In the genomic region with DNA sequence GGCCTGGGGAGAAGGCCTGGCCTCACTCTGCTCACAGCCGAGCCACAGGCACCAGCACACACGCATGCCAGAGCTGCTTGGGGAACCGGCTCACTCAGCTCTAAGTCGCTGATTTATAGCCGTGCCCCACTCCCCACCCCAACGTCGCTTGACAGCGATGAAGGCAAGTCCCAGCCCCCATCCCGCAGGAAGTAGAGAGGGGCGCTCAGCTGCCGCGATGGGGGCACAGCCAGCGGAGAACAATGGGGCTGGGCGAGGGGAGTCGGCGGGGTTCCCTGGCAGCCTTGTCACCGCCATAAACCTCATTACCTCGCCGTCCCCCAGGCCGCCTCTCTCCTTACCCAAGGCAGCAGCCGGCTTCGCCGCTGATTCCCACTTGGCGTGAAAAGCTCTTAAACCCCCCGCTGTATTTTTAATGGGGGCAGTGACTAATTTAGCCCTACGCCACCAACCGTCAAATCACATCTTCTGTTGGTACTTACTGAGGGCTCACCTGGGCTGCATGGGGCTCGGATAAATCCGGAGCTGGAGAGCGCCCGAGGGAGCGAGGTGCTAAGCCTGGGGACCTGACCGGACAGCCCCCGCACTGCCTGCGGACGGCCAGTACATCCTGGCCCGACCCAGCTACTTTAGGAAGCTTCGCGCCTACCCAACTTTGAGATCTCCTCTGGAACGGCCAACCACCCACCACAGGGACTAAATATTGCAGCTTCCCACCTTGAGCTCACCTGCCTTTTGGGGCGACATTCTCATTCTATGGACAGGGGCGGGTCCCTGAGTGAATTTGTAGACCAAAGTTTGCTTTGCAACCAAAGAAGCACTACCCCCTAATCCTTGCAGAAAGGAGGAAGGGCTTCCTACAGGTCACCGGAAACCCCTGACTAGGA, we compare ENCODE assay signal across 8 mouse cellular contexts.
DNase-seq lines count a peak whose midpoint lies in the region; ATAC-seq lines count a peak whose summit lies in the region.

No protein-coding gene starts in this region.

- WGBS in intestine, embryonic 14.5 days: 6% methylated on average over 41 of the region's 43 CpGs
- WGBS in neural tube, embryonic 12.5 days: under 1% methylated on average over 43 of the region's 43 CpGs

- DNase-seq in kidney, postnatal 4 days: peak; percentile 34 to 45
- no peak for DNase-seq in kidney, postnatal 25 days
- peak; percentile 56 for DNase-seq in embryo, embryonic 9.5 days (ENCODE audit: extremely low spot score)
- no peak for DNase-seq in intestine, embryonic 14.5 days (ENCODE audit: low spot score)
- DNase-seq in adrenal gland, postnatal 10 days: no peak
- no peak for DNase-seq in spleen, postnatal 10 days (ENCODE audit: low spot score in 2 of 2)
- DNase-seq in cerebellum, adult 11 months: no peak

- peak overlapping the region; percentile 7 for H3K4me3 ChIP-seq in intestine, embryonic 14.5 days (ENCODE audit: low read depth, low read length)
- H3K4me3 ChIP-seq in neural tube, embryonic 12.5 days: peak overlapping the region; percentile 20

- no peak overlapping the region for H3K27ac ChIP-seq in intestine, embryonic 14.5 days (ENCODE audit: low read depth)
- H3K27ac ChIP-seq in neural tube, embryonic 12.5 days: peak overlapping the region; percentile 70

- peaks cover 46% of the 10 kb centered on the region for H3K27me3 ChIP-seq in intestine, embryonic 14.5 days (replicated peaks; ENCODE audit: control insufficient read depth, insufficient read depth, low read length)
- H3K27me3 ChIP-seq in neural tube, embryonic 12.5 days (replicated peaks): peaks cover 13% of the 10 kb centered on the region

- no peak for ATAC-seq in intestine, embryonic 14.5 days (replicated peaks; ENCODE audit: low FRiP score, low TSS enrichment, low read depth)
- ATAC-seq in neural tube, embryonic 12.5 days (ENCODE audit: low FRiP score, low read depth): peak; percentile 71

- H3K4me2 ChIP-seq in intestine, embryonic 14.5 days (ENCODE audit: low read length): peak overlapping the region; percentile 42
- H3K4me2 ChIP-seq in neural tube, embryonic 12.5 days (replicated peaks): peak overlapping the region; percentile 63

- H3K9me3 ChIP-seq in intestine, embryonic 14.5 days (ENCODE audit: control insufficient read depth, low read length): no peaks in the 10 kb centered on the region
- H3K9me3 ChIP-seq in neural tube, embryonic 12.5 days: no peaks in the 10 kb centered on the region

- no peak overlapping the region for H3K9ac ChIP-seq in intestine, embryonic 14.5 days (ENCODE audit: low read length)
- peak overlapping the region; percentile 42 for H3K9ac ChIP-seq in neural tube, embryonic 12.5 days

- no peaks in the 10 kb centered on the region for H3K36me3 ChIP-seq in intestine, embryonic 14.5 days (ENCODE audit: control insufficient read depth, insufficient read depth, low read length)
- no peaks in the 10 kb centered on the region for H3K36me3 ChIP-seq in neural tube, embryonic 12.5 days

- peaks cover 14% of the 10 kb centered on the region; the same call in 1 of the 2 replicates for H3K4me1 ChIP-seq in intestine, embryonic 14.5 days (replicated peaks; ENCODE audit: control insufficient read depth, insufficient read depth, low read length)
- H3K4me1 ChIP-seq in neural tube, embryonic 12.5 days: peaks cover 52% of the 10 kb centered on the region

Comparison
In these comparisons a context has a peak if more than half of its experiments do, and no peak if none do; other contexts are left out.
1. DNase-seq: peak in kidney, postnatal 4 days (2 of 2) and embryo, embryonic 9.5 days (single experiment); none in kidney, postnatal 25 days (0 of 2), intestine, embryonic 14.5 days (single experiment), adrenal gland, postnatal 10 days (single experiment), spleen, postnatal 10 days (0 of 2) and cerebellum, adult 11 months (single experiment).